Mouse (Mus musculus) cerebellum, postnatal 25 days (tissue): Measurements from ENCODE around the gene Casp8.
"Not testable (repeated sequence)": the region's sequence is repeated elsewhere in the genome, so short reads cannot be mapped to it uniquely, and the experiment has no call there.

Source experiments
- DNase-seq, 2 experiments: peaks; one replicate each; pipeline ENCODE4 v3.0.0; 2021; ENCODE audit warnings: mixed read lengths in 2 of 2

Casp8 gene

GRCm38 (mm10) chr1:58801558-58802285 is 6.5 kb downstream of the Casp8 start:
- DNase-seq: no peak

- DNase-seq: peak in 1 of 2 experiments; percentile 8
These were observed 7.4 kb downstream of the Casp8 start for GRCm38 (mm10) chr1:58802322-58803273.

GRCm38 (mm10) chr1:58803531-58803930 is 8.4 kb downstream of the Casp8 start:
- DNase-seq: no peak

GRCm38 (mm10) chr1:58806651-58807050 is 11.5 kb downstream of the Casp8 start:
- no peak for DNase-seq

- no peak for DNase-seq
These were observed 31.1 kb downstream of the Casp8 start for GRCm38 (mm10) chr1:58826319-58826718.

- no peak for DNase-seq
These were observed 35.6 kb downstream of the Casp8 start for GRCm38 (mm10) chr1:58830741-58831140.

- DNase-seq: no peak
These were observed 37.0 kb downstream of the Casp8 start for GRCm38 (mm10) chr1:58832198-58832597.

- DNase-seq: not testable (repeated sequence)
These were observed 61.6 kb downstream of the Casp8 start for GRCm38 (mm10) chr1:58856811-58857210.

GRCm38 (mm10) chr1:58859131-58859530 is 64.0 kb downstream of the Casp8 start:
- DNase-seq: not testable (repeated sequence)

- not testable (repeated sequence) for DNase-seq
These were observed 64.7 kb downstream of the Casp8 start for GRCm38 (mm10) chr1:58859738-58860365.

GRCm38 (mm10) chr1:58860586-58860985 is 65.4 kb downstream of the Casp8 start:
- not testable (repeated sequence) for DNase-seq

GRCm38 (mm10) chr1:58876500-58876899 is 81.3 kb downstream of the Casp8 start:
- not testable (repeated sequence) for DNase-seq

- not testable (repeated sequence) for DNase-seq
These were observed 84.1 kb downstream of the Casp8 start for GRCm38 (mm10) chr1:58879291-58879690.

GRCm38 (mm10) chr1:58883279-58883678 is 88.1 kb downstream of the Casp8 start:
- not testable (repeated sequence) for DNase-seq

GRCm38 (mm10) chr1:58885646-58886045 is 90.5 kb downstream of the Casp8 start:
- no peak for DNase-seq

GRCm38 (mm10) chr1:58889826-58890546 is 94.8 kb downstream of the Casp8 start:
- DNase-seq: no peak

GRCm38 (mm10) chr1:58890697-58891290 is 95.6 kb downstream of the Casp8 start:
- DNase-seq: not testable (repeated sequence)

- DNase-seq: not testable (repeated sequence)
These were observed 96.5 kb downstream of the Casp8 start for GRCm38 (mm10) chr1:58891481-58892170.

- DNase-seq: not testable (repeated sequence)
These were observed 97.2 kb downstream of the Casp8 start for GRCm38 (mm10) chr1:58892386-58892785.
